Mouse (Mus musculus): ENCODE results near the gene Gm8267. TPM values are rescaled to one million over a fixed set of nuclear protein-coding genes. Genes with fewer than 3 reads are reported as not detected.
A peak's percentile ranks its signal among the peaks of the same experiment; 100 is the strongest.
"Not testable (repeated sequence)": the region's sequence is repeated elsewhere in the genome, so short reads cannot be mapped to it uniquely, and the experiment has no call there.

Gm8267 gene
- not detected in 2 replicates for total RNA-seq (2014; rRNA removed)
- not detected in 2 replicates for polyA plus RNA-seq (2012; rRNA removed)

- H3K27me3 ChIP-seq (ENCODE audit: control insufficient read depth, insufficient read depth, low read length): no peaks in the 10 kb centered on the region
- H3K79me2 ChIP-seq (ENCODE audit: control insufficient read depth, insufficient read depth, low read length): no peaks in the 10 kb centered on the region
- no peaks in the 10 kb centered on the region for H3K36me3 ChIP-seq (ENCODE audit: control insufficient read depth, insufficient read depth, low read length)
- H3K27ac ChIP-seq (replicated peaks; ENCODE audit: insufficient read depth, low read depth, low read length): no peak within 1 kb of the TSS
- no peak for TF ChIP-seq POLR2A (IDR thresholded peaks at IDR 0.05; ENCODE audit: extremely low read depth, insufficient read depth, low read length)
- no peak for TF ChIP-seq CTCF (IDR thresholded peaks at IDR 0.05; ENCODE audit: low read depth, low read length)
- H3K9ac ChIP-seq (ENCODE audit: low read depth, low read length): no peak within 1 kb of the TSS
- H3K4me3 ChIP-seq (ENCODE audit: insufficient read depth, low read depth, low read length): no peak within 1 kb of the TSS
- 71% methylated on average over 3 of the region's 3 CpGs for WGBS
- DNase-seq (ENCODE audit: extremely low read depth, low read depth, low spot score): no peak
- H3K4me1 ChIP-seq (ENCODE audit: control insufficient read depth, insufficient read depth, low read length): no peaks in the 10 kb centered on the region
These were observed at the start of gene Gm8267 for GRCm38 (mm10) chr14:44750240-44750639. TSS of gene Gm8267 (minus strand) at chr14:44750340.

DNA sequence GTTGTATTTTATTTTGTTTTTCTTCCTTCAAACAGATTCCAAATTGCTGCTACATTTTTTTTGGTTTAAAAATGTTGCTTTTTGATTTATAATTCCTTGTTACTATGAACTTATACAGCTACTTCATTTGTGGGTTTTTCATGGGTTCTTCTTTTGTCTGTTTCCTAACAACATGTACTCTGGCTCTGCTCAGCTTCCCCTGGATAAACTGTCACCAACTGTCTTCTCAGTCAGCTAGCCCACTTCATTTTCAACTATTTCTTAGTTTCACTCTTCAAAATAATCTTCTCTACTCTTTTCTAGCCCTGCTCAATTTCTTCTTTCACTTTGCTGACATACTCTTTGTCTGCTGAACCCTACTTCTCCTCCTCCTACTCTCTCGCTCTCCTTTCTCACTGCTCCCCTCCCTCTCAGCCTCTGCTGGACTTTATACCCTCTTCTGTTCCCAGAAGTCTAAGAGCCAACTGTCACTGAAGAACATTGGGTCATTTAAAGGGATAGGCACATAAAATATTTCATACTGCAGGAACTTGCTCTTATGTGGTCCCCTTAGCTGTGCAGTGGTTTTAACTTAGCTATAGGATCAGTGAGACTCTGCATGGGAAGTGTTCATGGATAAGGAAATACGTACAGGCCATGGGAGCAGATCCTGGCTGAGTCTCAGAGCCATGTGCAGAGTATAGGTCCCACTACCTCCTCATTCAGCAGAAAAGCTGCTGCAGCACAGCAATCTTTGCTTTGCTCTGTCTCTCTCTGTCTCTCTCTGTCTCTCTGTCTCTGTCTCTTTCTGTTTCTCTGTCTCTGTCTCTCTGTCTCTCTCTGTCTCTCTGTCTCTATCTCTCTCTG, 39.6 kb upstream of the Gm8267 start:
- H3K36me3 ChIP-seq (ENCODE audit: control insufficient read depth, insufficient read depth, low read length); H3K27ac ChIP-seq (replicated peaks; ENCODE audit: insufficient read depth, low read depth, low read length); H3K4me3 ChIP-seq (ENCODE audit: insufficient read depth, low read depth, low read length); H3K4me1 ChIP-seq (ENCODE audit: control insufficient read depth, insufficient read depth, low read length); H3K79me2 ChIP-seq (ENCODE audit: control insufficient read depth, insufficient read depth, low read length); H3K27me3 ChIP-seq (ENCODE audit: control insufficient read depth, insufficient read depth, low read length); H3K9ac ChIP-seq (ENCODE audit: low read depth, low read length): not testable (repeated sequence)
- 35% methylated on average over 2 of the region's 2 CpGs for WGBS
- peak; percentile 44 for DNase-seq (ENCODE audit: extremely low read depth, low read depth, low spot score)

DNA sequence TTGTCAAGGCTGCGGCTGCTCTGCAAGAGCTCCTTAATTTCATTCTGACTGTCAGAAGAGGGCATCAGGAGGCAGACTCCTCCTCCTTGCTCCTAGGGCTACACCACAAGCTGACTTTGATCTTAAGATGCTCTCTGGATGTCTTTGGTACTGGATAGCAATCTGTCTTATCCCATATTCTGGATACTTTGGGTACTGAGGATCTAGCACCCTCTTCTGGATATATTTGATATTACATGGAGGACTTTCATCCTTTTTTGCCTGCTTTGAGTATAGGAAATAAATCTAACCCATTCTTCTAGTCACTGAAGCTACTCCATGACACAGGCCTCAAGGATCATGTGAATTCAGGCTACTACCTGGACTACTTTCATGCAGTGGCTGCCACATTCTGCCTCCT, 7.4 kb downstream of the Gm8267 start:
- H3K9ac ChIP-seq (ENCODE audit: low read depth, low read length); H3K27ac ChIP-seq (replicated peaks; ENCODE audit: insufficient read depth, low read depth, low read length); H3K4me3 ChIP-seq (ENCODE audit: insufficient read depth, low read depth, low read length); DNase-seq (ENCODE audit: extremely low read depth, low read depth, low spot score); H3K27me3 ChIP-seq (ENCODE audit: control insufficient read depth, insufficient read depth, low read length); H3K4me1 ChIP-seq (ENCODE audit: control insufficient read depth, insufficient read depth, low read length); H3K36me3 ChIP-seq (ENCODE audit: control insufficient read depth, insufficient read depth, low read length); H3K79me2 ChIP-seq (ENCODE audit: control insufficient read depth, insufficient read depth, low read length): not testable (repeated sequence)
- WGBS: 72% methylated on average over 1 of the region's 1 CpGs

- not testable (repeated sequence) for H3K79me2 ChIP-seq (ENCODE audit: control insufficient read depth, insufficient read depth, low read length); DNase-seq (ENCODE audit: extremely low read depth, low read depth, low spot score); H3K4me3 ChIP-seq (ENCODE audit: insufficient read depth, low read depth, low read length); H3K36me3 ChIP-seq (ENCODE audit: control insufficient read depth, insufficient read depth, low read length); H3K4me1 ChIP-seq (ENCODE audit: control insufficient read depth, insufficient read depth, low read length); H3K27me3 ChIP-seq (ENCODE audit: control insufficient read depth, insufficient read depth, low read length); H3K27ac ChIP-seq (replicated peaks; ENCODE audit: insufficient read depth, low read depth, low read length); H3K9ac ChIP-seq (ENCODE audit: low read depth, low read length)
These were observed 19.4 kb downstream of the Gm8267 start for GRCm38 (mm10) chr14:44730711-44731110.

- DNase-seq (ENCODE audit: extremely low read depth, low read depth, low spot score); H3K4me3 ChIP-seq (ENCODE audit: insufficient read depth, low read depth, low read length); H3K27ac ChIP-seq (replicated peaks; ENCODE audit: insufficient read depth, low read depth, low read length); H3K27me3 ChIP-seq (ENCODE audit: control insufficient read depth, insufficient read depth, low read length); H3K36me3 ChIP-seq (ENCODE audit: control insufficient read depth, insufficient read depth, low read length); H3K4me1 ChIP-seq (ENCODE audit: control insufficient read depth, insufficient read depth, low read length); H3K79me2 ChIP-seq (ENCODE audit: control insufficient read depth, insufficient read depth, low read length); H3K9ac ChIP-seq (ENCODE audit: low read depth, low read length): not testable (repeated sequence)
- WGBS: 61% methylated on average over 3 of the region's 3 CpGs
These were observed 43.8 kb downstream of the Gm8267 start, which contains the start of gene Gm8257 for GRCm38 (mm10) chr14:44706356-44706755. TSS of gene Gm8257 (minus strand) at chr14:44706456.

Other genes starting within 250 kb of the Gm8267 start
- not detected in 2 replicates for gene Gm17093, start 232.1 kb downstream of the Gm8267 start, total RNA-seq (2014; rRNA removed)
- gene Gm17093, start 232.1 kb downstream of the Gm8267 start, polyA plus RNA-seq (2012; rRNA removed): not detected in 2 replicates
- not detected in 2 replicates for gene Gm8247, start 167.2 kb downstream of the Gm8267 start, total RNA-seq (2014; rRNA removed)
- not detected in 2 replicates for gene Gm8247, start 167.2 kb downstream of the Gm8267 start, polyA plus RNA-seq (2012; rRNA removed)
- gene Gm5624, start 122.4 kb downstream of the Gm8267 start, total RNA-seq (2014; rRNA removed): not detected in 2 replicates
- not detected in 2 replicates for gene Gm5624, start 122.4 kb downstream of the Gm8267 start, polyA plus RNA-seq (2012; rRNA removed)
- gene Gm8257, start 43.9 kb downstream of the Gm8267 start, total RNA-seq (2014; rRNA removed): not detected in 2 replicates
- not detected in 2 replicates for gene Gm8257, start 43.9 kb downstream of the Gm8267 start, polyA plus RNA-seq (2012; rRNA removed)
- not detected in 2 replicates for gene Ptgdr, start 109.0 kb upstream of the Gm8267 start, total RNA-seq (2014; rRNA removed)
- gene Ptgdr, start 109.0 kb upstream of the Gm8267 start, polyA plus RNA-seq (2012; rRNA removed): not detected in 2 replicates
- 1.0 and 1.2 TPM in 2 replicates for gene Ptger2, start 237.9 kb upstream of the Gm8267 start, total RNA-seq (2014; rRNA removed)
- gene Ptger2, start 237.9 kb upstream of the Gm8267 start, polyA plus RNA-seq (2012; rRNA removed): 0.93 and 1.1 TPM in 2 replicates

All from liver, adult 2 months (tissue).